8 mouse cellular contexts compared by ENCODE assay signal in genomic region chr2:27515341-27516166, GRCm38 (mm10). TPM values are rescaled to one million over a fixed set of nuclear protein-coding genes. Genes with fewer than 3 reads are reported as not detected.
DNase-seq lines count a peak whose midpoint lies in the region; ATAC-seq and TF ChIP-seq lines count a peak whose summit lies in the region.

No protein-coding gene starts in this region.

- peaks cover 3% of the 10 kb centered on the region; the same call in 1 of the 2 replicates for H3K36me3 ChIP-seq in forebrain, embryonic 16.5 days (ENCODE audit: control insufficient read depth, insufficient read depth)
- peaks cover 22% of the 10 kb centered on the region for H3K36me3 ChIP-seq in myocyte (ENCODE audit: control insufficient read depth, insufficient read depth)

- no peaks in the 10 kb centered on the region for H3K27me3 ChIP-seq in forebrain, embryonic 16.5 days (replicated peaks; ENCODE audit: control insufficient read depth, insufficient read depth, low read length)
- no peaks in the 10 kb centered on the region for H3K27me3 ChIP-seq in myocyte (ENCODE audit: control insufficient read depth, insufficient read depth, insufficient read length)

- H3K27ac ChIP-seq in forebrain, embryonic 16.5 days (ENCODE audit: low read length), result peak overlapping the region; percentile 45; the same call in 1 of the 2 replicates

- no peak for TF ChIP-seq POLR2A in myocyte (IDR thresholded peaks at IDR 0.05; ENCODE audit: insufficient read length, low read depth)

- peak overlapping the region; percentile 61 for H3ac ChIP-seq in myocyte (ENCODE audit: control insufficient read depth, insufficient read length)

- H3K9me3 ChIP-seq in forebrain, embryonic 16.5 days (ENCODE audit: control insufficient read depth, low read length), result no peaks in the 10 kb centered on the region

- H3K79me2 ChIP-seq in myocyte (ENCODE audit: control insufficient read depth, insufficient read depth), result peaks cover 49% of the 10 kb centered on the region

- peak overlapping the region; percentile 85 for H3K9ac ChIP-seq in forebrain, embryonic 16.5 days (replicated peaks; ENCODE audit: low read depth, low read length)

- H3K4me1 ChIP-seq in forebrain, embryonic 16.5 days (replicated peaks; ENCODE audit: control insufficient read depth, insufficient read depth, low read length), result peaks cover 27% of the 10 kb centered on the region

- peak overlapping the region; percentile 86 for H3K4me3 ChIP-seq in forebrain, embryonic 16.5 days (replicated peaks; ENCODE audit: low read length)
- H3K4me3 ChIP-seq in myocyte, result peak overlapping the region; percentile 84

- DNase-seq in cerebellum, adult 9-10 months, result peak; percentile 39
- DNase-seq in cerebellum, adult 8-10 months, result no peak
- DNase-seq in spleen, postnatal 10 days (ENCODE audit: low spot score in 2 of 2), result peak; percentile 19 to 57
- DNase-seq in spleen, adult 12 weeks (ENCODE audit: low spot score), result no peak
- peak; percentile 25 to 53 for DNase-seq in kidney, postnatal 4 days
- DNase-seq in T-cell, adult 2 months (ENCODE audit: low spot score), result no peak

- WGBS in forebrain, embryonic 16.5 days, result under 1% methylated on average over 39 of the region's 40 CpGs

- H3K4me2 ChIP-seq in forebrain, embryonic 16.5 days (ENCODE audit: low read length), result peak overlapping the region; percentile 95
- H3K4me2 ChIP-seq in myocyte (ENCODE audit: low read depth), result peak overlapping the region; percentile 78

- ATAC-seq in forebrain, embryonic 16.5 days, result peak; percentile 32

TF ChIP-seq in myocyte, 11 proteins besides CTCF, POLR2A, EP300 and RAD21:
- TF ChIP-seq REST (IDR thresholded peaks at IDR 0.05; ENCODE audit: insufficient read depth, insufficient read length), result no peak
- TF ChIP-seq CEBPB (IDR thresholded peaks at IDR 0.05; ENCODE audit: insufficient read depth, poor library complexity, severe bottlenecking), result no peak
- no peak for TF ChIP-seq E2F4 (IDR thresholded peaks at IDR 0.05; ENCODE audit: insufficient read depth)
- TF ChIP-seq MYOD1 (IDR thresholded peaks at IDR 0.05; ENCODE audit: control insufficient read depth in 1 of 3, insufficient read length in 2 of 3, low read depth in 2 of 3), result no peak
- TF ChIP-seq TCF12 (IDR thresholded peaks at IDR 0.05; ENCODE audit: insufficient read depth, poor library complexity, severe bottlenecking), result no peak
- no peak for TF ChIP-seq TCF3 (IDR thresholded peaks at IDR 0.05; ENCODE audit: insufficient read length, low read depth)
- no peak for TF ChIP-seq USF1 (IDR thresholded peaks at IDR 0.05; ENCODE audit: low read depth)
- TF ChIP-seq SRF (IDR thresholded peaks at IDR 0.05; ENCODE audit: control insufficient read depth, insufficient read length, low read depth), result no peak
- no peak for TF ChIP-seq POLR2AphosphoS2 (IDR thresholded peaks at IDR 0.05; ENCODE audit: insufficient read length, low read depth)
- no peak for TF ChIP-seq MYOG (IDR thresholded peaks at IDR 0.05; ENCODE audit: control insufficient read depth in 1 of 3, insufficient read depth in 1 of 3, insufficient read length in 2 of 3, low read depth in 2 of 3)
- TF ChIP-seq MAX (IDR thresholded peaks at IDR 0.05; ENCODE audit: low read depth), result no peak

RNA-seq across cellular contexts. Expression of gene Wdr5, which starts 0.6 kb away (rescaled TPM):
- polyA plus RNA-seq in forebrain, embryonic 16.5 days (2015; fragmentation: Nextera tagmentation; extraction: Ambion mirVana), result 51.8 and 56.9 TPM in 2 replicates
- 34.8 TPM for polyA plus RNA-seq in myocyte (2012; fragmentation: generic; extraction: Trizol)

RNA-seq across cellular contexts. Expression of gene Brd3, which starts 8.1 kb away (rescaled TPM):
- 152 and 153 TPM in 2 replicates for polyA plus RNA-seq in forebrain, embryonic 16.5 days (2015; fragmentation: Nextera tagmentation; extraction: Ambion mirVana)
- polyA plus RNA-seq in myocyte (2012; fragmentation: generic; extraction: Trizol), result 26.8 TPM

Comparison
In these comparisons a context has a peak if more than half of its experiments do, and no peak if none do; other contexts are left out.
1. DNase-seq: peak in cerebellum, adult 9-10 months (single experiment), spleen, postnatal 10 days (2 of 2) and kidney, postnatal 4 days (2 of 2); none in cerebellum, adult 8-10 months (single experiment), spleen, adult 12 weeks (single experiment) and T-cell, adult 2 months (single experiment).